Mouse (Mus musculus) mesoderm, embryonic 11.5 days (tissue): ENCODE data around the gene Pi4k2a.

Experiments
- DNase-seq: peaks from one replicate; pipeline ENCODE4 v3.0.0-alpha.2; 2012; ENCODE audit warnings: low read depth, low spot score

The Pi4k2a gene

DNA sequence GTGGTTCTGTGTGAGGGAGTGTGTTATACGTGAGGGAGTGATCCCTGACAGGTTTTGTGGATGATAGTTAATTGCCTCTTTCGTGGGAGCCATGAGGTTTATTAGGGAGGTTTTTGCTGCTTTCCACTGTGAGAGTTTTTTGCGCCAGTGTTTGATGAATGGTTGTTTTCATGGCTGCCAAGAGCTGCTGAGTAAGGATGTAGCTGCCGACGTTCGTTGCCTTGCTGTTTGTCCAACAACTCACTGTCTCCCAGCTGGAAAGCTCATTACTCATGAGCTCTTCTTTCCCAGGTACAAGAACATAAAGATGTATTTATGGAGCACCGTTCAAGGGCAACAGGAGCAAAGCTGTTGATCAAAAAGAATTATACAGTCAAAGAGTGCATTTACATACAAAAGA lies 73.9 kb downstream of the Pi4k2a start:
- DNase-seq = no peak

GRCm38 (mm10) chr19:42166130-42166529 lies 75.9 kb downstream of the Pi4k2a start:
- peak; percentile 89 for DNase-seq

DNA sequence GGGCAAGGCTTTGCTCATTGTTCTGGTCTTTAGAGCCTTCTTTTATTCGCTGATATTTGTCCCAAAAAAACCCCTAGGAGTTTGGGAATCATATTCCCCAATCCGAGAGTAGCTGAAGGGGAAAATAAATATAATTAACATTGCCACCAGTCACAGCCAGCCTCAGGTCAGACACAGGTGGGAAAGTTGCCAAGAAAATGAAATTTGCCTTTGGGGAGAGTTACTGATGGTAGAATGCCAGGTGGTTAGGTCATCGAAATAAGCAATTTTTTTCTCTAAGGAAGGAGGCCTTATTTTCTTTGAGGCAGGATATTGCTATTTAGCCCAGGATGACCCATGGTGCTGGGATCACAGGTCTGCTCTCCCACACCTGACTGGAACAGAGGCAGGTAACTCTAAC lies 76.5 kb downstream of the Pi4k2a start:
- no peak for DNase-seq

DNA sequence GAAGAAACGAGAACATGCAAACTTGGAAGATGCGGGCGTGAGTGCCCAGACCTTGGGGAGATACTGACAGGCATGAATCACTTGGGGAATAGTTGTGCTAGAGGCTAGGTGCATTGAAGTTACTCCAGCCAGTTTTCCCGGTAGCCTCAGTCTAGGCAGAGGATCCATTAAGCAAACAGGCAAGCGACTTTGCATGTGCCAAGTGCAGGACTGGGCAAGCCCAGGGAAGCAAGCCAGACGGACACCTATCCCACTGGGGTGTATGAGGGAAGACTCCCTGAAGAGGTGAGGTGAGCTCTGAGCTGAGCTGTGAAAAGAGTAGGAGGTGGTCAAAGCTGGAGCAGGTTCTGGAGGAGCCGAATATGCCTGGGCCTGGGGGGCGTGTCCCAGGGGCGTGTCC lies 77.2 kb downstream of the Pi4k2a start:
- DNase-seq = no peak

- DNase-seq = no peak
These were observed 79.2 kb downstream of the Pi4k2a start for GRCm38 (mm10) chr19:42169322-42169975.

- peak; percentile 93 for DNase-seq
These were observed 80.0 kb downstream of the Pi4k2a start for GRCm38 (mm10) chr19:42170025-42170969.
